Mouse (Mus musculus) ZHBTc4 (cell line): Measurements from ENCODE around the gene Brms1.

Experiments
- DNase-seq: peaks from one replicate; pipeline ENCODE4 v3.0.0-alpha.2; 2011; ENCODE audit warnings: low read depth, low spot score

Brms1 gene

GRCm38 (mm10) chr19:5038709-5039156, 2.4 kb upstream of the Brms1 start, which contains the start of the genes B4gat1 and AC124502.3:
Gene B4gat1, plus strand, starts transcription at chr19:5038826.
Gene AC124502.3, plus strand, starts transcription at chr19:5038891.
- peak; percentile 92 for DNase-seq

- no peak for DNase-seq
Observed at GRCm38 (mm10) chr19:5039301-5040114, 1.6 kb upstream of the Brms1 start.

GRCm38 (mm10) chr19:5041588-5041987, 434 bp downstream of the Brms1 start:
- no peak for DNase-seq

- DNase-seq = no peak
Observed at GRCm38 (mm10) chr19:5045531-5045930, 4.4 kb downstream of the Brms1 start.

GRCm38 (mm10) chr19:5048138-5049056, 7.2 kb downstream of the Brms1 start:
- DNase-seq = no peak

GRCm38 (mm10) chr19:5049325-5049724, 8.2 kb downstream of the Brms1 start:
- DNase-seq = no peak

GRCm38 (mm10) chr19:5050047-5050905, 9.1 kb downstream of the Brms1 start, which contains the start of gene Rin1:
Gene Rin1, plus strand, starts transcription at chr19:5050481.
- peak; percentile 88 for DNase-seq

GRCm38 (mm10) chr19:5051031-5051430, 9.9 kb downstream of the Brms1 start:
- DNase-seq = peak; percentile 19

GRCm38 (mm10) chr19:5051515-5051914, 10.4 kb downstream of the Brms1 start:
- no peak for DNase-seq

- no peak for DNase-seq
Observed at GRCm38 (mm10) chr19:5052166-5052822, 11.1 kb downstream of the Brms1 start.

GRCm38 (mm10) chr19:5052853-5053252, 11.7 kb downstream of the Brms1 start:
- no peak for DNase-seq

GRCm38 (mm10) chr19:5053909-5054308, 12.8 kb downstream of the Brms1 start:
- DNase-seq = peak; percentile 83

- DNase-seq = peak; percentile 70
Observed at GRCm38 (mm10) chr19:5056251-5056650, 15.1 kb downstream of the Brms1 start.

- peak; percentile 94 for DNase-seq
Observed at GRCm38 (mm10) chr19:5057876-5058775, 17.0 kb downstream of the Brms1 start.

- peak; percentile 88 for DNase-seq
Observed at GRCm38 (mm10) chr19:5058801-5059771, 17.9 kb downstream of the Brms1 start.

- peak; percentile 76 for DNase-seq
Observed at GRCm38 (mm10) chr19:5060365-5061330, 19.5 kb downstream of the Brms1 start.

GRCm38 (mm10) chr19:5062041-5062440, 20.9 kb downstream of the Brms1 start:
- DNase-seq = no peak
